Mouse (Mus musculus) CH12.LX (cell line): ENCODE results near the gene Mybphl.

Experiments used
- BHLHE40 ChIP-seq: IDR thresholded peaks from 2 replicates; pipeline ENCODE4 v1.6.1; 2011; ENCODE audit warnings: mild to moderate bottlenecking, low read depth, low read length, improper control_type of control experiment
- CTCF ChIP-seq, 2 experiments: IDR thresholded peaks in 1 of 2; conservative IDR thresholded peaks in 1 of 2; 2 replicates each; pipeline ENCODE4 v1.5.1; 2011 to 2012; ENCODE audit warnings: low read depth in 2 of 2, low read length in 2 of 2, improper control_type of control experiment in 1 of 2, inconsistent platforms in 1 of 2, mild to moderate bottlenecking in 1 of 2, moderate library complexity in 1 of 2
- EP300 ChIP-seq: IDR thresholded peaks from 2 replicates; pipeline ENCODE4 v1.6.1; 2011; ENCODE audit warnings: low read length, improper control_type of control experiment
- POLR2A ChIP-seq: IDR thresholded peaks from 2 replicates; pipeline ENCODE4 v1.6.1; 2011; ENCODE audit warnings: low read depth, mild to moderate bottlenecking, improper control_type of control experiment, low read length

DNA sequence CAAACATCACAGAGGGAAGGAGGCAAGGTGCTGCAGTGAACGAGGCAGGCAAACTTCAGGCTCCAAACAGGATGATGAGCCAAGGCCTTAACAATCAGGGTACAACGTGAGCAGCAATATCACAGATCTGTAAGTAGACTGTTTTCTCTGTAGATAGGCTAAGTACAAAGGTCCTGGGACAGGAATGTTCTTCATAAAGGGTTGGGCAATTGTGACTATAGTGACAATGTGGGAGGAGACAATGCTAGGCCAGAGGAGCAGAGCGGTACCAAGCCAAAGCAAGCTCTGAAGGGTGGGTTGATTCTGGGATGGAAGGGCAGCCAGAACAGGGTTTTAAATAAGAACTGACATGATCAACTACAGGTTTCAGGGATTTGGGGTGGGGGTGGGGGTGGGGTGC is 3.1 kb downstream of the Mybphl start:
- TF ChIP-seq BHLHE40 (no peak), POLR2A (no peak), CTCF (conservative IDR thresholded peaks at IDR 0.05 in 1 of 2, IDR thresholded peaks at IDR 0.05 in 1 of 2; ENCODE audit: low read depth in 2 of 2, low read length in 2 of 2) (no peak), EP300 (no peak)
